Mouse (Mus musculus) G1E (cell line): ENCODE measurements around the gene Cacng7. TPM values are rescaled to one million over a fixed set of nuclear protein-coding genes. Genes with fewer than 3 reads are reported as not detected.

Experiments used
- ATAC-seq: 2 replicates; pipeline ENCODE4 v1.8.0; 2016; ENCODE audit warnings: mild to moderate bottlenecking; ENCODE audit not compliant: insufficient number of reproducible peaks, poor library complexity, low FRiP score, severe bottlenecking; ENCODE audit errors: extremely low read depth
- DNase-seq: peaks from one replicate; pipeline ENCODE4 v3.0.0; 2012; ENCODE audit warnings: low spot score
- H3K27me3 ChIP-seq: 2 replicates; pipeline ENCODE4 v1.6.1; 2012; ENCODE audit warnings: mild to moderate bottlenecking, low read length, inconsistent platforms; ENCODE audit not compliant: insufficient read depth
- H3K36me3 ChIP-seq: replicated peaks from 2 replicates; pipeline ENCODE3; 2012; ENCODE audit warnings: mild to moderate bottlenecking, inconsistent platforms
- H3K4me1 ChIP-seq: 2 replicates; pipeline ENCODE4 v1.6.1; 2012; ENCODE audit warnings: low read depth, low read length, inconsistent platforms, mixed read lengths; ENCODE audit not compliant: insufficient read depth
- H3K4me3 ChIP-seq: 2 replicates; pipeline ENCODE4 v1.5.1; 2012; ENCODE audit warnings: low read depth, mild to moderate bottlenecking, inconsistent platforms, low read length, moderate library complexity, mixed read lengths
- H3K9me3 ChIP-seq: replicated peaks from 2 replicates; pipeline ENCODE4 v1.6.1; 2012; ENCODE audit warnings: inconsistent platforms
- CTCF ChIP-seq: IDR thresholded peaks from 2 replicates; pipeline ENCODE4 v1.5.1; 2012; ENCODE audit warnings: low read depth, low read length, inconsistent platforms, mixed read lengths
- GATA1 ChIP-seq: IDR thresholded peaks from 2 replicates; pipeline ENCODE4 v1.6.1; 2012; ENCODE audit warnings: borderline replicate concordance, low read length, inconsistent platforms, mixed read lengths
- GATA2 ChIP-seq: IDR thresholded peaks from 2 replicates; pipeline ENCODE4 v1.6.1; 2012; ENCODE audit warnings: low read depth, low read length, inconsistent platforms, borderline replicate concordance
- POLR2AphosphoS5 ChIP-seq: IDR thresholded peaks from 2 replicates; pipeline ENCODE4 v1.6.1; 2012; ENCODE audit warnings: low read depth, low read length, inconsistent platforms; ENCODE audit not compliant: insufficient replicate concordance
- TAL1 ChIP-seq: conservative IDR thresholded peaks from 2 replicates; pipeline ENCODE4 v1.6.1; 2012; ENCODE audit warnings: low read depth, low read length, inconsistent platforms, mixed read lengths
- polyA plus RNA-seq: library from polyadenylated mRNA; stranded (reverse); fragments of >175 nt; gene quantifications from 2 replicates; pipeline ENCODE4 v1.2.3, GENCODE M21; 2012
- total RNA-seq, 2 experiments: library from RNA; stranded (forward) in 1 of 2; stranded (reverse) in 1 of 2; fragments of 200-1000 nt in 1 of 2; fragments of >200 nt in 1 of 2; fragmentation: Nextera tagmentation in 1 of 2; gene quantifications; 2 replicates each; pipeline ENCODE4 v1.2.3; 2014 to 2017

The Cacng7 gene
- total and polyA plus RNA-seq, 3 experiments = 0.22 TPM; not detected in 2

- TF ChIP-seq GATA2 (no peak), POLR2AphosphoS5 (no peak), TAL1 (no peak), CTCF (no peak), GATA1 (no peak)
- Histone ChIP-seq H3K27me3 (no peaks in the 10 kb centered on the region), H3K4me1 (no peaks in the 10 kb centered on the region), H3K4me3 (no peak overlapping the region), H3K36me3 (no peaks in the 10 kb centered on the region), H3K9me3 (no peaks in the 10 kb centered on the region)
- ATAC-seq = no peak
- no peak for DNase-seq
Measured at GRCm38 (mm10) chr7:3367569-3367968, 34.8 kb downstream of the Cacng7 start.

GRCm38 (mm10) chr7:3368311-3368710 is 35.6 kb downstream of the Cacng7 start:
- H3K27me3 ChIP-seq = no peaks in the 10 kb centered on the region
- H3K4me3 ChIP-seq = no peak overlapping the region
- no peak for ATAC-seq
- DNase-seq = no peak
- TF ChIP-seq TAL1 (no peak), GATA2 (no peak), GATA1 (no peak), POLR2AphosphoS5 (no peak), CTCF (no peak)
- no peaks in the 10 kb centered on the region for H3K36me3 ChIP-seq
- no peaks in the 10 kb centered on the region for H3K4me1 ChIP-seq
- H3K9me3 ChIP-seq = no peaks in the 10 kb centered on the region

- Histone ChIP-seq H3K27me3 (no peaks in the 10 kb centered on the region), H3K4me1 (no peaks in the 10 kb centered on the region), H3K9me3 (no peaks in the 10 kb centered on the region), H3K4me3 (no peak overlapping the region), H3K36me3 (no peaks in the 10 kb centered on the region)
- DNase-seq (no peak), ATAC-seq (no peak)
- TF ChIP-seq POLR2AphosphoS5 = no peak
- TF ChIP-seq GATA2 = no peak
- no peak for TF ChIP-seq CTCF
- no peak for TF ChIP-seq TAL1
- no peak for TF ChIP-seq GATA1
Measured at GRCm38 (mm10) chr7:3369189-3369588, 36.4 kb downstream of the Cacng7 start.

- no peak overlapping the region for H3K4me3 ChIP-seq
- DNase-seq (no peak), ATAC-seq (no peak)
- H3K27me3 ChIP-seq = no peaks in the 10 kb centered on the region
- H3K36me3 ChIP-seq = no peaks in the 10 kb centered on the region
- no peaks in the 10 kb centered on the region for H3K9me3 ChIP-seq
- TF ChIP-seq TAL1 = no peak
- no peak for TF ChIP-seq GATA1
- TF ChIP-seq CTCF = no peak
- no peaks in the 10 kb centered on the region for H3K4me1 ChIP-seq
Measured at GRCm38 (mm10) chr7:3370407-3370806, 37.7 kb downstream of the Cacng7 start.

- no peak for ATAC-seq
- Histone ChIP-seq H3K36me3 (no peaks in the 10 kb centered on the region), H3K9me3 (no peaks in the 10 kb centered on the region), H3K4me1 (no peaks in the 10 kb centered on the region), H3K27me3 (no peaks in the 10 kb centered on the region), H3K4me3 (no peak overlapping the region)
- TF ChIP-seq POLR2AphosphoS5 (no peak), GATA2 (no peak), CTCF (no peak), GATA1 (no peak), TAL1 (no peak)
- no peak for DNase-seq
Measured at GRCm38 (mm10) chr7:3372376-3372775, 39.6 kb downstream of the Cacng7 start.

- no peak overlapping the region for H3K4me3 ChIP-seq
- H3K9me3 ChIP-seq = no peaks in the 10 kb centered on the region
- H3K36me3 ChIP-seq = no peaks in the 10 kb centered on the region
- TF ChIP-seq GATA2 (no peak), TAL1 (no peak), CTCF (no peak), POLR2AphosphoS5 (no peak), GATA1 (no peak)
- no peaks in the 10 kb centered on the region for H3K4me1 ChIP-seq
- ATAC-seq (no peak), DNase-seq (no peak)
- H3K27me3 ChIP-seq = no peaks in the 10 kb centered on the region
Measured at GRCm38 (mm10) chr7:3373754-3374153, 41.0 kb downstream of the Cacng7 start.
